Mouse (Mus musculus): ENCODE data around the gene Tmem211.

DNA sequence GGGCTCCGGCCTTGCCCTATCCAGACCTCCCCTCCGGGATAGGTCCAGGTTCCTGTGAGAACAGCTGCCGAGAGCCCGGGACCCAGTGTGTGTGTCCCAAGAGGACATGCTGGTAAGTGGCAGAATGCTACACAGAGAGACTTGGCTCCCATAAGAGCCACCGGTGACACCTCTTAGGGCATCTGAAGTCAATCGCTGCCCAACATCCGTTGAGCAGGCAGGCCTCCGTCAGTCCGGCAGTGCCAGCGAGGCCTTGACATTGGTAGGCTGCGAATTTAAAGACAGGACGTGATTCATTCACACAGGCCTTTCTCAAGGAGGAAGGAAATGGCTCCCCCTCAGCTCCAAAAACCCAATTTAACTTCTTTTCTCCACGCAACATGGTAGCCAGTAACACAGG, 16.8 kb upstream of the Tmem211 start:
- TF ChIP-seq CTCF (IDR thresholded peaks at IDR 0.05; ENCODE audit: borderline replicate concordance, insufficient read depth, low read length) (no peak), POLR2A (IDR thresholded peaks at IDR 0.05; ENCODE audit: low read depth, low read length) (no peak)

All from embryonic fibroblast, embryonic 13.5 days (primary cell).